Comparison of ENCODE assay signal across 14 mouse cellular contexts in the genomic region with DNA sequence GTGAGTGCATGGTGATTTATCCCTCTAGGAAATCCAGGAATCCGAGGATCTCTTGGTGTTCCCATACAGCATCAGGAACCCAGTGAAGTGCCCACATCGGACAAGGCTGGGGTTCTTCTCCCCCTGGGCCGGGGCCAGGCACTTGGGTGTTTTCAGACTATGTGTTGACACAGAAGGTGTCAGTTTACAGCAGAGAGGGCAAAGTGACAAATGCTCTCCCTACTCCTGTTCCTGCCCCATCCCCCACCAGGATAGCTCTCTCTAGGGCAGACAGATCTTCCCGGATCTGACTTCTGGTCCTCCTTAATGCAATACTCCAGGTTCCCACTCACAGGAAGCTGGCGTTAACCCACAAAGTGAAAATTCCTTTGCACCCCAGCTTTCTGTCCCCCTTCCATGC. TPM values are rescaled to one million over a fixed set of nuclear protein-coding genes. Genes with fewer than 3 reads are reported as not detected.
DNase-seq lines count a peak whose midpoint lies in the region; ATAC-seq and TF ChIP-seq lines count a peak whose summit lies in the region.
"Had no signal": no experiment of that assay in that cellular context is flagged by ENCODE, and none has a peak within 500 bp of the region (broad histone marks: within the 10 kb centered on the region; RNA-seq: fewer than 3 reads in every experiment).

No protein-coding gene starts in this region.

- peak; percentile 61 for DNase-seq in embryo, embryonic 9.5 days (ENCODE audit: extremely low spot score)
- DNase-seq in embryo, embryonic 10.5 days (ENCODE audit: low spot score) = no peak
- DNase-seq in heart, postnatal 0 days (ENCODE audit: low spot score) = peak; percentile 69
- no peak for DNase-seq in heart, postnatal 25 days (ENCODE audit: low spot score)
- peak; percentile 29 for DNase-seq in embryonic facial prominence, embryonic 10.5 days (ENCODE audit: low spot score)
- DNase-seq in liver, embryonic 13.5 days = no peak
- DNase-seq in testis, postnatal 10 days (ENCODE audit: low spot score) = no peak
- DNase-seq: cerebellum, adult 11 months; kidney, postnatal 10 days; layer of hippocampus, postnatal 36 days; lung, postnatal 4 days; thymus, postnatal 14 days had no signal

- H3K4me2 ChIP-seq in heart, postnatal 0 days (ENCODE audit: low read depth, low read length) = no peak overlapping the region
- H3K4me2 ChIP-seq in liver, embryonic 13.5 days = no peak overlapping the region
- no peak overlapping the region for H3K4me2 ChIP-seq in midbrain, embryonic 13.5 days (replicated peaks)
- H3K4me2 ChIP-seq: hindbrain, embryonic 12.5 days had no signal

- peaks cover 29% of the 10 kb centered on the region for H3K4me1 ChIP-seq in heart, postnatal 0 days (ENCODE audit: control insufficient read depth, insufficient read depth)
- H3K4me1 ChIP-seq in embryonic facial prominence, embryonic 10.5 days = peaks cover 61% of the 10 kb centered on the region
- H3K4me1 ChIP-seq in liver, embryonic 13.5 days (replicated peaks) = peaks cover 23% of the 10 kb centered on the region
- H3K4me1 ChIP-seq in midbrain, embryonic 13.5 days (replicated peaks) = peaks cover 7% of the 10 kb centered on the region

- ATAC-seq in heart, postnatal 0 days (ENCODE audit: insufficient read depth, low read depth) = peak; percentile 75
- ATAC-seq in liver, embryonic 13.5 days (ENCODE audit: low read depth) = peak; percentile 30; the same call in 1 of the 2 replicates
- no peak for ATAC-seq in midbrain, embryonic 13.5 days

- intact Hi-C loops in heart, postnatal 25 days (cut with DNase I) = no loop called here

- H3K27me3 ChIP-seq in heart, postnatal 0 days (ENCODE audit: control insufficient read depth, insufficient read depth, low read length) = 0 out of 2 replicates have a peak, but pooled peaks cover 3% of the 10 kb centered on the region
- H3K27me3 ChIP-seq in embryonic facial prominence, embryonic 10.5 days (replicated peaks; ENCODE audit: low read depth, poor library complexity, severe bottlenecking) = peaks cover 13% of the 10 kb centered on the region
- peaks cover 6% of the 10 kb centered on the region for H3K27me3 ChIP-seq in liver, embryonic 13.5 days
- peaks cover 10% of the 10 kb centered on the region for H3K27me3 ChIP-seq in midbrain, embryonic 13.5 days
- H3K27me3 ChIP-seq: hindbrain, embryonic 12.5 days had no signal

- no peaks in the 10 kb centered on the region for H3K36me3 ChIP-seq in heart, postnatal 0 days (replicated peaks; ENCODE audit: control insufficient read depth, insufficient read depth, low read length)
- H3K36me3 ChIP-seq in embryonic facial prominence, embryonic 10.5 days (replicated peaks) = no peaks in the 10 kb centered on the region
- H3K36me3 ChIP-seq in liver, embryonic 13.5 days = no peaks in the 10 kb centered on the region
- H3K36me3 ChIP-seq in midbrain, embryonic 13.5 days = no peaks in the 10 kb centered on the region
- H3K36me3 ChIP-seq: hindbrain, embryonic 12.5 days had no signal

- no peak overlapping the region for H3K4me3 ChIP-seq in heart, postnatal 0 days (ENCODE audit: low read depth, low read length)
- no peak overlapping the region for H3K4me3 ChIP-seq in embryonic facial prominence, embryonic 10.5 days
- no peak overlapping the region for H3K4me3 ChIP-seq in liver, embryonic 13.5 days (replicated peaks)
- no peak overlapping the region for H3K4me3 ChIP-seq in midbrain, embryonic 13.5 days (replicated peaks)
- H3K4me3 ChIP-seq: hindbrain, embryonic 12.5 days had no signal

- H3K27ac ChIP-seq in heart, postnatal 0 days (ENCODE audit: low read depth) = peak overlapping the region; percentile 32
- H3K27ac ChIP-seq in embryonic facial prominence, embryonic 10.5 days (replicated peaks) = peak overlapping the region; percentile 67
- 0 out of 2 replicates have a peak overlapping the region, but pooled peaks have one; percentile 18 for H3K27ac ChIP-seq in liver, embryonic 13.5 days
- H3K27ac ChIP-seq in midbrain, embryonic 13.5 days = no peak overlapping the region
- H3K27ac ChIP-seq: hindbrain, embryonic 12.5 days had no signal

- no peaks in the 10 kb centered on the region for H3K9me3 ChIP-seq in heart, postnatal 0 days (replicated peaks; ENCODE audit: control insufficient read depth, low read length)
- H3K9me3 ChIP-seq in embryonic facial prominence, embryonic 10.5 days = no peaks in the 10 kb centered on the region
- no peaks in the 10 kb centered on the region for H3K9me3 ChIP-seq in liver, embryonic 13.5 days (replicated peaks)
- H3K9me3 ChIP-seq in midbrain, embryonic 13.5 days = no peaks in the 10 kb centered on the region
- H3K9me3 ChIP-seq: hindbrain, embryonic 12.5 days had no signal

- 26% methylated on average over 5 of the region's 5 CpGs for WGBS in heart, postnatal 0 days
- WGBS in embryonic facial prominence, embryonic 10.5 days = 19% methylated on average over 5 of the region's 5 CpGs
- 35% methylated on average over 5 of the region's 5 CpGs for WGBS in liver, embryonic 13.5 days (ENCODE audit: insufficient replicate concordance)
- 51% methylated on average over 5 of the region's 5 CpGs for WGBS in midbrain, embryonic 13.5 days

- H3K9ac ChIP-seq in heart, postnatal 0 days (replicated peaks; ENCODE audit: low read depth, low read length) = no peak overlapping the region
- H3K9ac ChIP-seq in liver, embryonic 13.5 days = no peak overlapping the region
- no peak overlapping the region for H3K9ac ChIP-seq in midbrain, embryonic 13.5 days (replicated peaks)
- H3K9ac ChIP-seq: hindbrain, embryonic 12.5 days had no signal

- no peak for TF ChIP-seq EP300 in heart, postnatal 0 days (IDR thresholded peaks at IDR 0.05; ENCODE audit: low read depth)

- no peak for TF ChIP-seq CTCF in heart, postnatal 0 days (IDR thresholded peaks at IDR 0.05; ENCODE audit: low read depth)

RNA-seq across cellular contexts. Expression of gene Zcchc24, which starts 5.3 kb away (rescaled TPM):
- total RNA-seq in heart, postnatal 0 days (2014; rRNA removed; ENCODE audit: low replicate concordance) = 36.6 and 40.3 TPM in 2 replicates
- 14.9 and 18.5 TPM in 2 replicates for polyA plus RNA-seq in heart, postnatal 0 days (2015; fragmentation: Nextera tagmentation; extraction: Ambion mirVana)
- 10 to 100 TPM; 33.3 to 35.7 TPM for total RNA-seq in heart, postnatal 25 days (2021)
- 12.9 and 15.2 TPM in 2 replicates for polyA plus RNA-seq in embryonic facial prominence, embryonic 10.5 days (2016; fragmentation: Nextera tagmentation; extraction: Ambion mirVana)
- polyA plus RNA-seq in liver, embryonic 13.5 days (2015; fragmentation: Nextera tagmentation; extraction: Ambion mirVana) = 4.3 and 5.1 TPM in 2 replicates
- 7.3 and 9.3 TPM in 2 replicates for polyA plus RNA-seq in midbrain, embryonic 13.5 days (2015; fragmentation: Nextera tagmentation; extraction: Ambion mirVana)

Comparison
In these comparisons a context has a peak if more than half of its experiments do, and no peak if none do; other contexts are left out.
1. DNase-seq: peak in embryo, embryonic 9.5 days (single experiment), heart, postnatal 0 days (single experiment) and embryonic facial prominence, embryonic 10.5 days (single experiment); none in embryo, embryonic 10.5 days (single experiment), heart, postnatal 25 days (single experiment), liver, embryonic 13.5 days (single experiment) and testis, postnatal 10 days (single experiment).